Mouse (Mus musculus) heart, adult 2 months (tissue): ENCODE data around the gene Wwtr1.

Experiments used
- CTCF ChIP-seq: fragments of 200-600 bp; IDR thresholded peaks from 2 replicates; pipeline ENCODE4 v1.8.1; 2022; ENCODE audit warnings: antibody characterized with exemption, mild to moderate bottlenecking, moderate library complexity
- EP300 ChIP-seq: fragments of 200-500 bp; IDR thresholded peaks from 2 replicates; pipeline ENCODE4 v1.6.1; 2011; ENCODE audit warnings: low read depth, low read length, control low read depth; ENCODE audit not compliant: insufficient read depth
- POLR2A ChIP-seq: fragments of 200-500 bp; IDR thresholded peaks from 2 replicates; pipeline ENCODE4 v1.6.1; 2011; ENCODE audit warnings: mild to moderate bottlenecking, low read depth, low read length, control low read depth; ENCODE audit not compliant: insufficient read depth

DNA sequence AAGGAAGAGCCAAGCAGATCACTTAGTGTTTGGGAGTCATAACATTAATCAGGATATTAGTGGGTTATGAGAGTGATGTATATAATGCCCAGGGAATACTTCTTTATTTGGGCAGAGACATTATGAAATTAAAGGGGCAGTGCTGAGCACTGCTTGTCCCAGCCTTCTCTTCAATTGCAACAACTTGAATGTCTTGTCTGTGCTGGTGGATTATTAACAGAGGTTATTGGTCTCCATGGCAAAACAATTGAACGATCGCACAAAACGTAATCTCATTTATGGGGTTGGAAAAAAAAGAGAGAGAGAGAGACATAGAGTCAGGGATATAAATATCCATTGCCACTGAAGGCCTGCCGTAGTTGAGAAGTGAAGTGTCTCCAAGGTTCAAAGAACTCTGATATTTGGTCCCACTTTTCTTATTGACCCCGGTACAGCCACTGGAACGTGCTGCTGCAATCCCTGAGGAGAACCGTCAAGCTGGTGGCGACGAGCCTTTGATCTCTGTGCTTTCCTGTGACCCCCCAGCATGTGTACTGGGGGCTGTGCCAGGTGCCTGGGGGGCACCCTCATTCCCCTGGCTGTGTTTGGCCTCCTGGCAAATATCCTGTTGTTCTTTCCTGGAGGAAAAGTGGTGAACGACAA is 150.5 kb downstream of the Wwtr1 start, which contains the start of gene Tm4sf4:
- TF ChIP-seq EP300 (no peak), CTCF (no peak), POLR2A (no peak)
